8 mouse cellular contexts compared by ENCODE assay signal in genomic region chr3:90291982-90292344, GRCm38 (mm10). TPM values are rescaled to one million over a fixed set of nuclear protein-coding genes. Genes with fewer than 3 reads are reported as not detected.
DNase-seq lines count a peak whose midpoint lies in the region; ATAC-seq lines count a peak whose summit lies in the region.

No protein-coding gene starts in this region.

- H3K27ac ChIP-seq in kidney, embryonic 14.5 days (ENCODE audit: low read depth, low read length), result peak overlapping the region; percentile 95; the same call in 1 of the 2 replicates
- peak overlapping the region; percentile 97 for H3K27ac ChIP-seq in hindbrain, embryonic 15.5 days (replicated peaks)
- H3K27ac ChIP-seq in midbrain, embryonic 15.5 days, result peak overlapping the region; percentile 98

- H3K9ac ChIP-seq in kidney, embryonic 14.5 days (ENCODE audit: low read depth, low read length), result peak overlapping the region; percentile 71; the same call in 1 of the 2 replicates
- peak overlapping the region; percentile 76 for H3K9ac ChIP-seq in hindbrain, embryonic 15.5 days
- peak overlapping the region; percentile 81 for H3K9ac ChIP-seq in midbrain, embryonic 15.5 days

- H3K4me1 ChIP-seq in kidney, embryonic 14.5 days (ENCODE audit: control insufficient read depth, insufficient read depth, low read length), result peaks cover 11% of the 10 kb centered on the region; the same call in 1 of the 2 replicates
- peaks cover 29% of the 10 kb centered on the region for H3K4me1 ChIP-seq in hindbrain, embryonic 15.5 days (replicated peaks)
- peaks cover 27% of the 10 kb centered on the region for H3K4me1 ChIP-seq in midbrain, embryonic 15.5 days

- no peak for DNase-seq in kidney, postnatal 10 days
- peak; percentile 11 for DNase-seq in c-Kit-positive CD71-positive TER-119-positive erythroid progenitor cells, embryonic 14.5 days (ENCODE audit: low spot score)
- no peak for DNase-seq in layer of hippocampus, adult 8-10 months (ENCODE audit: low spot score in 2 of 2)
- no peak for DNase-seq in left cerebral cortex, postnatal 10 days (ENCODE audit: extremely low spot score in 1 of 2, low spot score in 2 of 2)
- no peak for DNase-seq in ovary, adult 18-20 months (ENCODE audit: low spot score)

- no peaks in the 10 kb centered on the region for H3K36me3 ChIP-seq in kidney, embryonic 14.5 days (ENCODE audit: control insufficient read depth, insufficient read depth, low read length)
- no peaks in the 10 kb centered on the region for H3K36me3 ChIP-seq in hindbrain, embryonic 15.5 days
- H3K36me3 ChIP-seq in midbrain, embryonic 15.5 days (replicated peaks), result no peaks in the 10 kb centered on the region

- ATAC-seq in kidney, embryonic 14.5 days (ENCODE audit: low FRiP score, low TSS enrichment), result no peak
- no peak for ATAC-seq in hindbrain, embryonic 15.5 days (ENCODE audit: low FRiP score, low read depth)
- no peak for ATAC-seq in midbrain, embryonic 15.5 days (replicated peaks)

- peak overlapping the region; percentile 60 for H3K4me3 ChIP-seq in kidney, embryonic 14.5 days (ENCODE audit: low read length)
- peak overlapping the region; percentile 66 for H3K4me3 ChIP-seq in hindbrain, embryonic 15.5 days
- H3K4me3 ChIP-seq in midbrain, embryonic 15.5 days, result peak overlapping the region; percentile 79

- no peaks in the 10 kb centered on the region for H3K27me3 ChIP-seq in kidney, embryonic 14.5 days (ENCODE audit: control insufficient read depth, insufficient read depth, low read length)
- H3K27me3 ChIP-seq in hindbrain, embryonic 15.5 days, result no peaks in the 10 kb centered on the region
- no peaks in the 10 kb centered on the region for H3K27me3 ChIP-seq in midbrain, embryonic 15.5 days (replicated peaks)

- intact Hi-C loops in left cerebral cortex, postnatal 10 days (cut with DNase I), result loop anchor here (5.0 kb wide), 1 partner anchor 80 kb away; no protein-coding TSS in a partner anchor

- H3K4me2 ChIP-seq in kidney, embryonic 14.5 days (replicated peaks; ENCODE audit: low read depth, low read length), result peak overlapping the region; percentile 55
- peak overlapping the region; percentile 66 for H3K4me2 ChIP-seq in hindbrain, embryonic 15.5 days
- peak overlapping the region; percentile 68 for H3K4me2 ChIP-seq in midbrain, embryonic 15.5 days

- no peaks in the 10 kb centered on the region for H3K9me3 ChIP-seq in kidney, embryonic 14.5 days (ENCODE audit: control insufficient read depth, low read length)
- no peaks in the 10 kb centered on the region for H3K9me3 ChIP-seq in hindbrain, embryonic 15.5 days
- no peaks in the 10 kb centered on the region for H3K9me3 ChIP-seq in midbrain, embryonic 15.5 days

- 36% methylated on average over 2 of the region's 2 CpGs for WGBS in kidney, embryonic 14.5 days
- WGBS in hindbrain, embryonic 15.5 days, result 37% methylated on average over 2 of the region's 2 CpGs
- 42% methylated on average over 2 of the region's 2 CpGs for WGBS in midbrain, embryonic 15.5 days

RNA-seq across cellular contexts. Expression of gene Gatad2b, which starts 1.0 kb away (rescaled TPM):
- polyA plus RNA-seq in kidney, embryonic 14.5 days (2014; fragmentation: Nextera tagmentation; extraction: Ambion mirVana), result 24.5 and 25.4 TPM in 2 replicates
- polyA plus RNA-seq in hindbrain, embryonic 15.5 days (2015; fragmentation: Nextera tagmentation; extraction: Ambion mirVana), result 11.1 and 13.1 TPM in 2 replicates
- polyA plus RNA-seq in midbrain, embryonic 15.5 days (2015; fragmentation: Nextera tagmentation; extraction: Ambion mirVana), result 13.2 and 14.5 TPM in 2 replicates
- total RNA-seq in layer of hippocampus, adult 8-10 months (2022), result 100 to 1,000 TPM; 100 to 109 (median 104) TPM
- total RNA-seq in left cerebral cortex, postnatal 10 days (2021), result 10 to 100 TPM; 90.0 to 90.5 TPM

RNA-seq across cellular contexts. Expression of gene Dennd4b, which starts 27.0 kb away (rescaled TPM):
- 2.9 and 4.5 TPM in 2 replicates for polyA plus RNA-seq in kidney, embryonic 14.5 days (2014; fragmentation: Nextera tagmentation; extraction: Ambion mirVana)
- polyA plus RNA-seq in hindbrain, embryonic 15.5 days (2015; fragmentation: Nextera tagmentation; extraction: Ambion mirVana), result 7.7 and 8.8 TPM in 2 replicates
- polyA plus RNA-seq in midbrain, embryonic 15.5 days (2015; fragmentation: Nextera tagmentation; extraction: Ambion mirVana), result 7.4 and 11.2 TPM in 2 replicates
- 10 to 100 TPM; 32.8 to 38.7 (median 33.0) TPM for total RNA-seq in layer of hippocampus, adult 8-10 months (2022)
- 10 to 100 TPM; 25.2 to 27.1 TPM for total RNA-seq in left cerebral cortex, postnatal 10 days (2021)

RNA-seq across cellular contexts. Expression of gene Crtc2, which starts 38.0 kb away (rescaled TPM):
- 16.9 and 21.5 TPM in 2 replicates for polyA plus RNA-seq in kidney, embryonic 14.5 days (2014; fragmentation: Nextera tagmentation; extraction: Ambion mirVana)
- polyA plus RNA-seq in hindbrain, embryonic 15.5 days (2015; fragmentation: Nextera tagmentation; extraction: Ambion mirVana), result 21.9 and 25.6 TPM in 2 replicates
- 24.0 and 26.6 TPM in 2 replicates for polyA plus RNA-seq in midbrain, embryonic 15.5 days (2015; fragmentation: Nextera tagmentation; extraction: Ambion mirVana)
- 10 to 100 TPM; 39.7 to 43.8 (median 42.8) TPM for total RNA-seq in layer of hippocampus, adult 8-10 months (2022)
- 10 to 100 TPM; 26.4 to 31.2 TPM for total RNA-seq in left cerebral cortex, postnatal 10 days (2021)

RNA-seq across cellular contexts. Expression of gene Slc39a1, which starts 44.0 kb away (rescaled TPM):
- 102 and 105 TPM in 2 replicates for polyA plus RNA-seq in kidney, embryonic 14.5 days (2014; fragmentation: Nextera tagmentation; extraction: Ambion mirVana)
- polyA plus RNA-seq in hindbrain, embryonic 15.5 days (2015; fragmentation: Nextera tagmentation; extraction: Ambion mirVana), result 52.1 and 53.1 TPM in 2 replicates
- polyA plus RNA-seq in midbrain, embryonic 15.5 days (2015; fragmentation: Nextera tagmentation; extraction: Ambion mirVana), result 48.4 and 52.1 TPM in 2 replicates
- 10 to 100 TPM; 43.0 to 64.2 (median 50.4) TPM for total RNA-seq in layer of hippocampus, adult 8-10 months (2022)
- 10 to 100 TPM; 47.7 to 49.0 TPM for total RNA-seq in left cerebral cortex, postnatal 10 days (2021)

RNA-seq across cellular contexts. Expression of gene Creb3l4, which starts 48.7 kb away (rescaled TPM):
- polyA plus RNA-seq in kidney, embryonic 14.5 days (2014; fragmentation: Nextera tagmentation; extraction: Ambion mirVana), result 5.7 and 6.6 TPM in 2 replicates
- 2.2 and 3.1 TPM in 2 replicates for polyA plus RNA-seq in hindbrain, embryonic 15.5 days (2015; fragmentation: Nextera tagmentation; extraction: Ambion mirVana)
- 1.6 and 2.3 TPM in 2 replicates for polyA plus RNA-seq in midbrain, embryonic 15.5 days (2015; fragmentation: Nextera tagmentation; extraction: Ambion mirVana)
- under 1 TPM in 2 of 4 experiments, not detected in 2; 0.23 to 0.45 TPM for total RNA-seq in layer of hippocampus, adult 8-10 months (2022)
- under 1 TPM in 1 of 2 experiments, not detected in 1; 0.24 TPM for total RNA-seq in left cerebral cortex, postnatal 10 days (2021)
